Mouse (Mus musculus): ENCODE data around the gene Rnf8. TPM values are rescaled to one million over a fixed set of nuclear protein-coding genes. Genes with fewer than 3 reads are reported as not detected.
A peak's percentile ranks its signal among the peaks of the same experiment; 100 is the strongest.

Rnf8 gene
- total RNA-seq, 2 experiments from 2014 or later: 71.4 to 77.1 TPM

GRCm38 (mm10) chr17:29619231-29619630 is 4.6 kb downstream of the Rnf8 start:
- no peak for ATAC-seq (replicated peaks; ENCODE audit: low FRiP score, poor library complexity, severe bottlenecking)

- ATAC-seq (replicated peaks; ENCODE audit: low FRiP score, poor library complexity, severe bottlenecking): no peak
Measured at GRCm38 (mm10) chr17:29623488-29623887, 8.9 kb downstream of the Rnf8 start.

- ATAC-seq (replicated peaks; ENCODE audit: low FRiP score, poor library complexity, severe bottlenecking): no peak
Measured at GRCm38 (mm10) chr17:29627285-29627684, 12.7 kb downstream of the Rnf8 start.

- ATAC-seq (replicated peaks; ENCODE audit: low FRiP score, poor library complexity, severe bottlenecking): no peak
Measured at GRCm38 (mm10) chr17:29628946-29629345, 14.4 kb downstream of the Rnf8 start.

- 0 out of 2 replicates have a peak, but pooled peaks have one; percentile 37 for ATAC-seq (replicated peaks; ENCODE audit: low FRiP score, poor library complexity, severe bottlenecking)
Measured at GRCm38 (mm10) chr17:29629620-29630019, 15.0 kb downstream of the Rnf8 start.

GRCm38 (mm10) chr17:29632312-29632711 is 17.7 kb downstream of the Rnf8 start:
- ATAC-seq (replicated peaks; ENCODE audit: low FRiP score, poor library complexity, severe bottlenecking): no peak

- ATAC-seq (replicated peaks; ENCODE audit: low FRiP score, poor library complexity, severe bottlenecking): no peak
Measured at GRCm38 (mm10) chr17:29635492-29635891, 20.9 kb downstream of the Rnf8 start.

GRCm38 (mm10) chr17:29636118-29636517 is 21.5 kb downstream of the Rnf8 start:
- ATAC-seq (replicated peaks; ENCODE audit: low FRiP score, poor library complexity, severe bottlenecking): peak; percentile 53

- peak; percentile 50; the same call in 1 of the 2 replicates for ATAC-seq (replicated peaks; ENCODE audit: low FRiP score, poor library complexity, severe bottlenecking)
Measured at GRCm38 (mm10) chr17:29637377-29637776, 22.8 kb downstream of the Rnf8 start.

- ATAC-seq (replicated peaks; ENCODE audit: low FRiP score, poor library complexity, severe bottlenecking): peak; percentile 86
Measured at GRCm38 (mm10) chr17:29637895-29638294, 23.3 kb downstream of the Rnf8 start.

GRCm38 (mm10) chr17:29640971-29641370 is 26.4 kb downstream of the Rnf8 start:
- ATAC-seq (replicated peaks; ENCODE audit: low FRiP score, poor library complexity, severe bottlenecking): no peak

GRCm38 (mm10) chr17:29642219-29642618 is 27.6 kb downstream of the Rnf8 start:
- ATAC-seq (replicated peaks; ENCODE audit: low FRiP score, poor library complexity, severe bottlenecking): no peak

GRCm38 (mm10) chr17:29658249-29658648 is 43.7 kb downstream of the Rnf8 start:
- peak; percentile 80 for ATAC-seq (replicated peaks; ENCODE audit: low FRiP score, poor library complexity, severe bottlenecking)

- ATAC-seq (replicated peaks; ENCODE audit: low FRiP score, poor library complexity, severe bottlenecking): peak; percentile 80
Measured at GRCm38 (mm10) chr17:29660076-29660761, 45.6 kb downstream of the Rnf8 start, which contains the start of gene Cmtr1. TSS of gene Cmtr1 (plus strand) at chr17:29660595.

- peak; percentile 11 for ATAC-seq (replicated peaks; ENCODE audit: low FRiP score, poor library complexity, severe bottlenecking)
Measured at GRCm38 (mm10) chr17:29660762-29661391, 46.3 kb downstream of the Rnf8 start.

GRCm38 (mm10) chr17:29662145-29662544 is 47.6 kb downstream of the Rnf8 start:
- no peak for ATAC-seq (replicated peaks; ENCODE audit: low FRiP score, poor library complexity, severe bottlenecking)

GRCm38 (mm10) chr17:29668051-29668986 is 53.7 kb downstream of the Rnf8 start:
- ATAC-seq (replicated peaks; ENCODE audit: low FRiP score, poor library complexity, severe bottlenecking): no peak

- no peak for ATAC-seq (replicated peaks; ENCODE audit: low FRiP score, poor library complexity, severe bottlenecking)
Measured at GRCm38 (mm10) chr17:29669030-29669429, 54.4 kb downstream of the Rnf8 start.

GRCm38 (mm10) chr17:29669936-29670335 is 55.3 kb downstream of the Rnf8 start:
- peak; percentile 88 for ATAC-seq (replicated peaks; ENCODE audit: low FRiP score, poor library complexity, severe bottlenecking)

- no peak for ATAC-seq (replicated peaks; ENCODE audit: low FRiP score, poor library complexity, severe bottlenecking)
Measured at GRCm38 (mm10) chr17:29671021-29671420, 56.4 kb downstream of the Rnf8 start.

Measured in erythroid progenitor cell, adult 5-6 weeks (primary cell).